31 mouse cellular contexts compared by ENCODE assay signal in genomic region chr4:66169485-66169884, GRCm38 (mm10).
DNase-seq lines count a peak whose midpoint lies in the region; ATAC-seq and TF ChIP-seq lines count a peak whose summit lies in the region.
"Had no signal": no experiment of that assay in that cellular context is flagged by ENCODE, and none has a peak within 500 bp of the region (broad histone marks: within the 10 kb centered on the region; RNA-seq: fewer than 3 reads in every experiment).

No protein-coding gene starts in this region.

- H3K9ac ChIP-seq in lung, embryonic 14.5 days: no peak overlapping the region
- H3K9ac ChIP-seq in hindbrain, embryonic 15.5 days: no peak overlapping the region
- no peak overlapping the region for H3K9ac ChIP-seq in neural tube, embryonic 12.5 days
- H3K9ac ChIP-seq: embryonic facial prominence, embryonic 13.5 days; forebrain, embryonic 15.5 days; kidney, embryonic 15.5 days; limb, embryonic 12.5 days had no signal

- no peak overlapping the region for H3K27ac ChIP-seq in lung, embryonic 14.5 days (ENCODE audit: low read depth)
- peak overlapping the region; percentile 8; the same call in 1 of the 2 replicates for H3K27ac ChIP-seq in hindbrain, embryonic 10.5 days
- 0 out of 2 replicates have a peak overlapping the region, but pooled peaks have one; percentile 7 for H3K27ac ChIP-seq in hindbrain, embryonic 15.5 days (replicated peaks)
- H3K27ac ChIP-seq in neural tube, embryonic 12.5 days: no peak overlapping the region
- H3K27ac ChIP-seq: embryonic facial prominence, embryonic 13.5 days; forebrain, embryonic 10.5 days; forebrain, embryonic 15.5 days; kidney, embryonic 15.5 days; layer of hippocampus, adult 2 months; left cerebral cortex, adult 2 months; limb, embryonic 12.5 days had no signal

- H3K9me3 ChIP-seq in lung, embryonic 14.5 days (ENCODE audit: low read depth, low read length): no peaks in the 10 kb centered on the region
- H3K9me3 ChIP-seq in hindbrain, embryonic 10.5 days: no peaks in the 10 kb centered on the region
- H3K9me3 ChIP-seq in hindbrain, embryonic 15.5 days: no peaks in the 10 kb centered on the region
- H3K9me3 ChIP-seq in neural tube, embryonic 12.5 days: no peaks in the 10 kb centered on the region
- H3K9me3 ChIP-seq: embryonic facial prominence, embryonic 13.5 days; forebrain, embryonic 10.5 days; forebrain, embryonic 15.5 days; kidney, embryonic 15.5 days; limb, embryonic 12.5 days had no signal

- H3K27me3 ChIP-seq in lung, embryonic 14.5 days (ENCODE audit: insufficient read depth, low read length): no peaks in the 10 kb centered on the region
- no peaks in the 10 kb centered on the region for H3K27me3 ChIP-seq in hindbrain, embryonic 10.5 days (ENCODE audit: insufficient read depth, poor library complexity, severe bottlenecking)
- no peaks in the 10 kb centered on the region for H3K27me3 ChIP-seq in hindbrain, embryonic 15.5 days
- H3K27me3 ChIP-seq in neural tube, embryonic 12.5 days (replicated peaks): no peaks in the 10 kb centered on the region
- H3K27me3 ChIP-seq: embryonic facial prominence, embryonic 13.5 days; forebrain, embryonic 15.5 days; kidney, embryonic 15.5 days; limb, embryonic 12.5 days had no signal

- no peak for TF ChIP-seq CTCF in lung, embryonic 14.5 days (IDR thresholded peaks at IDR 0.05; ENCODE audit: low read depth)

- DNase-seq in lung, embryonic 14.5 days: peak; percentile 6
- DNase-seq in lung, adult 18-20 months: no peak
- DNase-seq in hindbrain, embryonic 10.5 days (ENCODE audit: low spot score): no peak
- DNase-seq in ovary, postnatal 10 days (ENCODE audit: low spot score): no peak
- DNase-seq in retina, embryonic 14.5 days (ENCODE audit: low spot score): no peak
- no peak for DNase-seq in B cell, adult 2 months
- DNase-seq: adrenal gland, postnatal 14 days; cerebellum, adult 11-12 months; cerebellum, adult 9-11 months; embryo, embryonic 11 days; gastrocnemius, postnatal 36 days; heart, adult 18-20 months; heart, postnatal 36 days; kidney, adult 11 months; kidney, postnatal 25 days; lung, postnatal 4 days; thymus, postnatal 4 days had no signal

- no peaks in the 10 kb centered on the region for H3K36me3 ChIP-seq in lung, embryonic 14.5 days (ENCODE audit: insufficient read depth)
- H3K36me3 ChIP-seq in hindbrain, embryonic 10.5 days: no peaks in the 10 kb centered on the region
- H3K36me3 ChIP-seq in hindbrain, embryonic 15.5 days: no peaks in the 10 kb centered on the region
- no peaks in the 10 kb centered on the region for H3K36me3 ChIP-seq in neural tube, embryonic 12.5 days
- H3K36me3 ChIP-seq: embryonic facial prominence, embryonic 13.5 days; forebrain, embryonic 10.5 days; forebrain, embryonic 15.5 days; G1E; kidney, embryonic 15.5 days; limb, embryonic 12.5 days had no signal

- H3K4me2 ChIP-seq in lung, embryonic 14.5 days: no peak overlapping the region
- H3K4me2 ChIP-seq in hindbrain, embryonic 15.5 days: no peak overlapping the region
- no peak overlapping the region for H3K4me2 ChIP-seq in neural tube, embryonic 12.5 days (replicated peaks)
- H3K4me2 ChIP-seq: embryonic facial prominence, embryonic 13.5 days; forebrain, embryonic 15.5 days; heart, embryonic 11.5 days; kidney, embryonic 15.5 days; limb, embryonic 12.5 days; liver, embryonic 11.5 days had no signal

- H3K4me1 ChIP-seq in lung, embryonic 14.5 days (ENCODE audit: insufficient read depth): no peaks in the 10 kb centered on the region
- H3K4me1 ChIP-seq in hindbrain, embryonic 10.5 days (replicated peaks): peaks cover 12% of the 10 kb centered on the region
- H3K4me1 ChIP-seq in hindbrain, embryonic 15.5 days (replicated peaks): peaks cover 9% of the 10 kb centered on the region
- peaks cover 9% of the 10 kb centered on the region for H3K4me1 ChIP-seq in neural tube, embryonic 12.5 days
- H3K4me1 ChIP-seq: embryonic facial prominence, embryonic 13.5 days; forebrain, embryonic 15.5 days; kidney, embryonic 15.5 days; limb, embryonic 12.5 days had no signal

- peak; percentile 57; the same call in 1 of the 2 replicates for ATAC-seq in lung, embryonic 14.5 days (ENCODE audit: insufficient read depth)
- peak; percentile 60; the same call in 1 of the 2 replicates for ATAC-seq in hindbrain, embryonic 15.5 days (ENCODE audit: low FRiP score, low read depth)
- ATAC-seq in neural tube, embryonic 12.5 days (ENCODE audit: low FRiP score, low read depth): peak; percentile 51; the same call in 1 of the 2 replicates
- ATAC-seq: forebrain, embryonic 15.5 days; inflammation-experienced regulatory T-cells, adult 6 months; lung, postnatal 0 days had no signal

- H3K4me3 ChIP-seq in lung, embryonic 14.5 days (ENCODE audit: low read depth, low read length): no peak overlapping the region
- H3K4me3 ChIP-seq in hindbrain, embryonic 10.5 days: no peak overlapping the region
- H3K4me3 ChIP-seq in hindbrain, embryonic 15.5 days: no peak overlapping the region
- H3K4me3 ChIP-seq in neural tube, embryonic 12.5 days: no peak overlapping the region
- H3K4me3 ChIP-seq: embryonic facial prominence, embryonic 13.5 days; forebrain, embryonic 10.5 days; forebrain, embryonic 15.5 days; kidney, embryonic 15.5 days; layer of hippocampus, adult 2 months; left cerebral cortex, adult 2 months; limb, embryonic 12.5 days had no signal

- WGBS in lung, embryonic 14.5 days: 22% methylated on average over 2 of the region's 2 CpGs
- WGBS in hindbrain, embryonic 10.5 days: 60% methylated on average over 2 of the region's 2 CpGs
- 15% methylated on average over 2 of the region's 2 CpGs for WGBS in hindbrain, embryonic 15.5 days
- 28% methylated on average over 2 of the region's 2 CpGs for WGBS in neural tube, embryonic 12.5 days

Comparison
In these comparisons a context has a peak if more than half of its experiments do, and no peak if none do; other contexts are left out.
1. H3K27ac ChIP-seq: peak in hindbrain, embryonic 10.5 days (single experiment) and hindbrain, embryonic 15.5 days (single experiment); none in lung, embryonic 14.5 days (single experiment) and neural tube, embryonic 12.5 days (single experiment).
2. Peak in every context shown above with its lines, with median percentiles within 50 percentile points of each other: ATAC-seq.